Mouse (Mus musculus) central nervous system, embryonic 18 days (tissue): Measurements from ENCODE around the gene Enkur. TPM values are rescaled to one million over a fixed set of nuclear protein-coding genes. Genes with fewer than 3 reads are reported as not detected.

Experiments used
- polyA plus RNA-seq: library from polyadenylated mRNA; depleted of rRNA; stranded (reverse); fragments of >200 nt; gene quantifications from 2 replicates; pipeline ENCODE4 v1.2.3, GENCODE M21; 2012; rRNA removed

Gene Enkur
- polyA plus RNA-seq: 5.7 and 7.2 TPM in 2 replicates

DNA sequence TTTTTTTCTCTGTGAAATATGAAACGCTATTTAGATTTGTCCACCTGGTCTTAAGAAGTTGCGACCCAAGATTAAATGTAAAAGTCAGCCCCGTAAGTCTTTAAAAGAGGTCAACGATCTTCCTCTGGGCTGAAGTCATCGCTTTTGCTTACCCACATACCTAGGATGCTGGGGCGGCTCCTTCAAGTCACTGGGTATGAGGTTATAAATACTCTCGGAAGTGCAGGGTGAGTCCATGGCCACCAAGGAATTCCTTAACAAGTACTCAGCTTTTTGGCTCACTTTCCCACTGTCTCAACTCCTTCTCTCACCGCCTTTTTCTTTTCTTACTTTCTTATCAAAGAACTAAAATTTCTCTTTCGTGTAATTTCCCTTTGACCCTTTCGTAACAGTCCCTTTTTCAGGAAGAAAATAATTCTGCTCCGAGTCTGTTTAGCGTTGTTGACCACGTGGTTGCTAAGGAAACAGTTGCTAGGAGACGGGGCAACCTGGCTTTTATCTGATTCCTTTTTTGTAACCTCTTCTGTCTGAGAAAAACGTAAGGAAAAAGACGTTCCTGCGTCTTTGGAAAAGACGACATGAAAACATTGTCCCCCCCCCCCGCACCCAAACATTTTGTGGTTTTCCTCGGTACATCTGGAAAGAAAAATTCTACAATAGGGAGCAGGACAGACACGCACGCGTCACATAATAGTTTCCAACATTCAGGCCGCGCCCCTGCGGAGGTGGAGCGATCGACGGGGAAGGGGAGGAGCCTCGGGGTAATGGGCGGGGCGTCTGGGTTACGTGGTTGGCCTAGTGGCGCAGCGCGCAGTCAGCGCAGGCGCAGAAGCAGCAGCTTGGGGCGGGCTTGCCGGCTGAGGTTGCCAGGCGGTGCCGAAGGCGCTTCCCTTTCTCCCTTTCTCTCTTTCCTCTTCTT is at the start of gene Enkur, which contains the start of gene Thnsl1:
Gene Enkur (minus strand): TSS at position 454 of the 919 bp plus-strand sequence.
Gene Thnsl1 (plus strand): TSS at position 813 of the 919 bp plus-strand sequence.

Other genes starting within 250 kb of the Enkur start
- 93.2 and 94.6 TPM in 2 replicates for gene Arhgap21, start 236.5 kb downstream of the Enkur start, polyA plus RNA-seq
- 18.6 and 18.7 TPM in 2 replicates for gene Thnsl1, start 359 bp upstream of the Enkur start, polyA plus RNA-seq
- gene Gpr158, start 162.2 kb upstream of the Enkur start, polyA plus RNA-seq: 4.7 and 4.9 TPM in 2 replicates